In genomic region chr12:91965937-91966336, GRCm38 (mm10) we compare ENCODE assay signal across 12 mouse cellular contexts.
"Had no signal": no experiment of that assay in that cellular context is flagged by ENCODE, and none has a peak within 500 bp of the region (broad histone marks: within the 10 kb centered on the region; RNA-seq: fewer than 3 reads in every experiment).

No protein-coding gene starts in this region.

- DNase-seq: kidney, adult 2 months; kidney, postnatal 36 days; right cerebral cortex, postnatal 14 days; thymus, adult 2 months; thymus, postnatal 25 days had no signal

- H3K4me2 ChIP-seq: limb, embryonic 15.5 days; liver, embryonic 12.5 days; midbrain, embryonic 12.5 days; neural tube, embryonic 13.5 days; stomach, embryonic 15.5 days had no signal

- H3K27ac ChIP-seq: limb, embryonic 15.5 days; liver, embryonic 12.5 days; midbrain, embryonic 12.5 days; neural tube, embryonic 13.5 days; stomach, embryonic 15.5 days had no signal

- H3K9ac ChIP-seq: limb, embryonic 15.5 days; liver, embryonic 12.5 days; midbrain, embryonic 12.5 days; neural tube, embryonic 13.5 days; stomach, embryonic 15.5 days had no signal

- ATAC-seq: intestine, embryonic 16.5 days; liver, embryonic 12.5 days; midbrain, embryonic 16.5 days had no signal

- H3K4me1 ChIP-seq: limb, embryonic 15.5 days; liver, embryonic 12.5 days; midbrain, embryonic 12.5 days; neural tube, embryonic 13.5 days; stomach, embryonic 15.5 days had no signal

- H3K4me3 ChIP-seq: limb, embryonic 15.5 days; liver, embryonic 12.5 days; midbrain, embryonic 12.5 days; neural tube, embryonic 13.5 days; stomach, embryonic 15.5 days had no signal

- H3K9me3 ChIP-seq: limb, embryonic 15.5 days; liver, embryonic 12.5 days; midbrain, embryonic 12.5 days; neural tube, embryonic 13.5 days; stomach, embryonic 15.5 days had no signal

- H3K27me3 ChIP-seq: limb, embryonic 15.5 days; liver, embryonic 12.5 days; midbrain, embryonic 12.5 days; neural tube, embryonic 13.5 days; stomach, embryonic 15.5 days had no signal

- H3K36me3 ChIP-seq: limb, embryonic 15.5 days; liver, embryonic 12.5 days; midbrain, embryonic 12.5 days; neural tube, embryonic 13.5 days; stomach, embryonic 15.5 days had no signal
